Mouse (Mus musculus): ENCODE measurements around the gene Pcsk6. TPM values are rescaled to one million over a fixed set of nuclear protein-coding genes. Genes with fewer than 3 reads are reported as not detected.
"Not testable (repeated sequence)": the region's sequence is repeated elsewhere in the genome, so short reads cannot be mapped to it uniquely, and the experiment has no call there.

Gene Pcsk6
- not detected in 2 replicates for polyA plus RNA-seq (2012; ENCODE audit: insufficient read depth, insufficient read length, missing spikeins)

DNA sequence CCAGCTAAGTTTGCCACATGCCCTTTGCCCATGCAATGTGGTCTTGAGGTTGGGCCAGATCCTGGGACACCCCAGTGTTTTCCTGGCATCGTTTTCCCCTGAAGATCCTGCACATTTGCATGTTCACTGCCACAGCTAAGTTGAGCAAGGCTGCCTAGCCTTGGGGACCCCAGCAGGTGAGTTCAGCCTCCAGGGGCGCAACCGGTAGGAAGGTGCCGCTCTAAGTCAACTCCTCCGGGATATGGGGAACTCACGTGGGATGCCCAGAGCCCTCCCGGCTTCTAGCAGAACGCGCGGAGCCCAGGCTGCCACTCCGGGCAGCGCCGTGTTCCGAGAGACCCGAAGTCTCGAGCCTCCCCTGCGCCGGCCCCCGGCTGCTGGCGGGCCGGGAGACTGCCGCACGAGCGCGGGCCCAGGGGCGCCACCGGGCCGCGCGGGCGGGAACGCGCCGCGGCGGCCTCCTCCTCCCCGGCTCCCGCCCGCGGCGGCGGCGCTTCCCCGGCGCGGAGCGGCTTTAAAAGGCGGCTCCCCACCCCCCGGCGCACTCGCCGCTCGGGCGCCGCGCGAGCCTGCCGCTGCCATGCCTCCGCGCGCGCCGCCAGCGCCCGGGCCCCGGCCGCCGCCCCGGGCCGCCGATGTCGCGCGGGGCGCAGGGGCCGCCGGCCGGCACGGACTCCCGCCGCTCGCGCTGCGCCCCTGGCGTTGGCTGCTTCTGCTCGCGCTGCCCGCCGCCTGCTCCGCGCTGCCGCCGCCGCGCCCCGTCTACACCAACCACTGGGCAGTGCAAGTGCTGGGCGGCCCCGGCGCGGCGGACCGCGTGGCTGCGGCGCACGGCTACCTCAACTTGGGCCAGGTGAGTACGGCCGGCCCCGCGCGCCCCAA, at the start of gene Pcsk6:
TSS of gene Pcsk6 (plus strand) at position 144 of the 882 bp plus-strand sequence.
- no peak within 1 kb of the TSS for H3K27ac ChIP-seq (ENCODE audit: insufficient read depth, low read depth, low read length)
- peak within 1 kb of the TSS; percentile 30; the same call in 1 of the 2 replicates for H3K4me3 ChIP-seq (ENCODE audit: insufficient read depth, low read length)

DNA sequence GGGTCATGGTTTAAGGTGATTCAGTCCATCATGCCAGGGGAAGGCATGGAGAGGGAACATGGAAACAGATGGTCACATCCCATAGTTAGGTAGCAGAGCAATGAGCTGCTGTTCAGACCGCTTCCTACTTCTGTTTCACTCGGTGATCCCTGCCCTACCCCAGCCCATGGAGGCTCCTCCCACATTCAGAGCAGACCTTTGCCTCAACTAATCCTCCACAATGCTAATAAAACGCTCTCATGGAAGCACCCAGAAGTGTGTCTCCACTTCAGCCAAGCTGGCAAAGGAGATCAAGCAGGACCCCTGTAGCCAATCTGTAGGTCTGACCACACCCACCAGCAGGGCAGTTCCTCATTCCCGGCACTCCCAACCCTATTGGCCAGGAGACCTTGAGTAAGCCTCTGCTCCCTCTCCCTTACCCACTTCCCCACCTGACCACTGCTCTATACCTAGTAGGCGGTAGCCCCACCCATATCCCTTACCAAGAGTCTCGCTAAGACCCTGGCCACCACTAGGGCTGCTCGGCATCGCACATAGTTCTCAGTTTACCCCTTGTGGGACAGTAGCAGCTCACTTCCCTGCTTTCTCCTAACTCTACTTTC, 47.8 kb upstream of the Pcsk6 start:
- Histone ChIP-seq H3K27ac (ENCODE audit: insufficient read depth, low read depth, low read length) (no peak overlapping the region), H3K4me3 (ENCODE audit: insufficient read depth, low read length) (no peak overlapping the region), H3K4me1 (ENCODE audit: control insufficient read depth, insufficient read depth, low read length) (no peaks in the 10 kb centered on the region)
- no peak for TF ChIP-seq POLR2A (IDR thresholded peaks at IDR 0.05; ENCODE audit: borderline replicate concordance, low read depth, low read length)
- no peak for TF ChIP-seq CTCF (IDR thresholded peaks at IDR 0.05; ENCODE audit: low read depth, low read length)

More for the DNA sequence above, at the start of gene Pcsk6:
- TF ChIP-seq CTCF (IDR thresholded peaks at IDR 0.05; ENCODE audit: low read depth, low read length) (no peak), POLR2A (IDR thresholded peaks at IDR 0.05; ENCODE audit: borderline replicate concordance, low read depth, low read length) (no peak)
- H3K4me1 ChIP-seq (ENCODE audit: control insufficient read depth, insufficient read depth, low read length): no peaks in the 10 kb centered on the region

DNA sequence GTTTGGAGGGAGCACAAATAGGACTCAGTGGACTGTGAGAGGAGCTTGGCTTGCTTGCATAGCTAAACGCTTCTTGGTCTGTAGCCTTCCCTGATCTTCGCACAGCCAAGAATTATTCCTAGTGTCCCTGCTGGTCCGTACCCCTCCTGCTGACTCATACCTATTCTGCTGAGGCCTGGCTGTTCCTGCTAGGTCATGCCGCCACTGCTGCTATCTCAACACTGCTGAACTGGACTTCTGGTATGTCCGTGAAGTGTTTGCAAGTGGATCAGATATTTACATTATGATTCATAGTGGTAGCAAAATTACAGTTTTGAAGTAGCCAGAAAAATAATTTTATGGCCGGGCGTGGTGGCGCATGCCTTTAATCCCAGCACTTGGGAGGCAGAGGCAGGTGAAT, 44.0 kb upstream of the Pcsk6 start:
- Histone ChIP-seq H3K4me3 (ENCODE audit: insufficient read depth, low read length) (no peak overlapping the region), H3K4me1 (ENCODE audit: control insufficient read depth, insufficient read depth, low read length) (no peaks in the 10 kb centered on the region; the same call in 1 of the 2 replicates), H3K27ac (ENCODE audit: insufficient read depth, low read depth, low read length) (no peak overlapping the region)
- TF ChIP-seq POLR2A (IDR thresholded peaks at IDR 0.05; ENCODE audit: borderline replicate concordance, low read depth, low read length) (no peak), CTCF (IDR thresholded peaks at IDR 0.05; ENCODE audit: low read depth, low read length) (no peak)

DNA sequence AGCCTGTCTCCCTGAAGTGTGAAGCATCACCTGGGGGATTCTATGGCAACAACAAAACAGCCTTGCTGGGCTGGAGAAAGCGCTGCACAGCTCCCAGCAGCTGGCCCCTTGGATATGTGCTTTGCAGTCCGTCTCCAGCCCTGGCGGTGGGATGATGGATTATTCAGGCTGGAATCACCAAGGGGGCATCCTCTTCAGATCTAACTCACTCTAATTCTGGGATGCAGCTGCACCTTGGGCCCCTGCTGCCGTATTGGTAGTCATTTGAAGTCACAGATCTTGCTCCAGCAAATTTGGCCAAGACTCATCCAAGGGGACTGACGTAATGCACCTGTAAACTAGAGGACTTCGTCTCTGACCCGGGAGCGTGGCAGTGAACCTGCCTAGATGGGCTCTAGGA, 41.1 kb upstream of the Pcsk6 start:
- TF ChIP-seq POLR2A (IDR thresholded peaks at IDR 0.05; ENCODE audit: borderline replicate concordance, low read depth, low read length): no peak
- TF ChIP-seq CTCF (IDR thresholded peaks at IDR 0.05; ENCODE audit: low read depth, low read length): no peak
- no peak overlapping the region for H3K27ac ChIP-seq (ENCODE audit: insufficient read depth, low read depth, low read length)
- H3K4me3 ChIP-seq (ENCODE audit: insufficient read depth, low read length): no peak overlapping the region
- H3K4me1 ChIP-seq (ENCODE audit: control insufficient read depth, insufficient read depth, low read length): peaks cover 6% of the 10 kb centered on the region; the same call in 1 of the 2 replicates

DNA sequence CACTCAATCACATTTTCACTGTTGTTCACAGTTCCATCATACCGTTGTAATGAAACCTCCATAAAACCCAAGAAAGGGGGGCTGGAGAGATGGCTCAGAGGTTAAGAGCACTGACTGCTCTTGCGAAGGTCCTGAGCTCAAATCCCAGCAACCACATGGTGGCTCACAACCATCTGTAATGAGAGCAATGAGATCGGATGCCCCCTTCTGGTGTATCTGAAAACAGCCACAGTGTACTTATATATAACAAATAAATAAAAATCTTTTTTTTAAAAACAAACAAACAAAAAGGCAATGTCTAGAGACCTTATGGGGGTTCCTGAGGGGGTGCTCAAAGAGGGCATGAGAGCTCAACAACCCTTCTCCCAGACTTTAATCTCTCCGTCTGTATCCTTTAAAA, 39.6 kb upstream of the Pcsk6 start:
- H3K4me1 ChIP-seq (ENCODE audit: control insufficient read depth, insufficient read depth, low read length); H3K27ac ChIP-seq (ENCODE audit: insufficient read depth, low read depth, low read length): not testable (repeated sequence)

DNA sequence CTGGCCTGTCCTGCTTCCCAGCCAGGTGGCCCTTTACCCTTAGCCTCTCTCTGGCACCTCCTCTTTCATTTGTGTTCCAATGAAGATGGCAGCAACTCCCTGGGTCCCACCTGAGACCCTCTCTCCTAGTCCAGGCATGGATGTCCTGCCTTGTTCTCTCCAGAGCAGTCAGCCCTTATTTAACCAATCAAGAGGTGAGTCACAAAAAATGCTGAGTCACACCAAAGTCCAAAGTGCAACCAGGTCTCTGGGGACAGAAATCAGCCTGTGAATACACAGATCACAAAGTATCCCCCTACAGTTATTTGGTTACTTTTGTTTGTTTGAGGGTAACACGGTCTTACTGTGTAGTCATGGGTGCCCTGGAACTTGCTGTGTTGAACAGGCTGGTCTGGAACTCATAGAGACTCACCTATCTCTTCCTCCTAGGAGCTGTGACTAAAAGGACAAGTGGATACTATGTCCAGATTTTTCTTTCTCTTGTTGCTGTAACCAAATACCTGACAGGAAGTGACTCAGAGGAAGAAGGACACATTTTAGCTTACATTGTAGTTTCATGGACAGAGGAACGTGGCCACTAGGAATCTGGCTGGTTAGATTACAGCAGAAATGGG, 38.9 kb upstream of the Pcsk6 start:
- Histone ChIP-seq H3K4me3 (ENCODE audit: insufficient read depth, low read length) (no peak overlapping the region), H3K27ac (ENCODE audit: insufficient read depth, low read depth, low read length) (no peak overlapping the region), H3K4me1 (ENCODE audit: control insufficient read depth, insufficient read depth, low read length) (peaks cover 6% of the 10 kb centered on the region; the same call in 1 of the 2 replicates)
- TF ChIP-seq CTCF (IDR thresholded peaks at IDR 0.05; ENCODE audit: low read depth, low read length) (no peak), POLR2A (IDR thresholded peaks at IDR 0.05; ENCODE audit: borderline replicate concordance, low read depth, low read length) (no peak)

More for the DNA sequence above, 39.6 kb upstream of the Pcsk6 start:
- not testable (repeated sequence) for H3K4me3 ChIP-seq (ENCODE audit: insufficient read depth, low read length)

DNA sequence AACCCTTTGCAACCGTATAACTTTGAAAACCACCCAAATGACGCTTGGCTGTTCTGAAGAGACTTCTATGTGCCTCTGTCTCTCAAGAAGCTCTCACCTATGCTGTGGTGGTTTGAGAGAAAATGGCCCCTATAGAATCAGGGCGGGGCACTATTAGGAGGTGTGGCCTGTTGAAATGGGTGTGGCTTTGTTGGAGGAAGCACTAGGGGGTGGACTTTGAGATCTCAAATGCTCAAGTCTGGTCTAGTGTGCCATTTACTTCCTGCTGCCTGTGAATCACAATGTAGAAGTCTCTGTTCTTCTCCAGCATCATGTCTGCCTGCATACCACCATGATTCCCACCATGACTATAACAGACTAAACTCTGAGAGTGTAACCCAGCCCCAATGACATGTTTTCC, 21.8 kb upstream of the Pcsk6 start:
- Histone ChIP-seq H3K27ac (ENCODE audit: insufficient read depth, low read depth, low read length) (no peak overlapping the region), H3K4me3 (ENCODE audit: insufficient read depth, low read length) (no peak overlapping the region), H3K4me1 (ENCODE audit: control insufficient read depth, insufficient read depth, low read length) (no peaks in the 10 kb centered on the region)
- no peak for TF ChIP-seq CTCF (IDR thresholded peaks at IDR 0.05; ENCODE audit: low read depth, low read length)
- TF ChIP-seq POLR2A (IDR thresholded peaks at IDR 0.05; ENCODE audit: borderline replicate concordance, low read depth, low read length): no peak

DNA sequence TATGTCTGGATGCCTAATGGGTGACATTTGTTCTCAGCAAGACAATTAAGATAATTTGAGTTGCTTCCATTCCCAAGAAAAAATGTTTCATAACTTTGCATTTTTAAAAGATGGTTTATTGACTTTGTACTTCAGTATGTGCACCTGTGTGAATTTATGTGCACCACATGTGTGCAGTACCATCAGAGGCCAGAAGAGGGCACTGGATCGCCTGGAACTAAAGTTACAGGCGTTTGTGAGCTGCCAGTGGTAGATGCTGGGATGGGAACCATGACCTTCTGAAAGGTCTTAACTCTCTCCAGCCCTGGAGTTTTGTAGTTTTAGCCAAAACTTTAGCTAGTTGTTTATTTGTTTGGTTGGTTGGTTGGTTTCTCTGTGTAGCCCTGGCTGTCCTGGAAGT, 18.3 kb upstream of the Pcsk6 start:
- no peak for TF ChIP-seq POLR2A (IDR thresholded peaks at IDR 0.05; ENCODE audit: borderline replicate concordance, low read depth, low read length)
- TF ChIP-seq CTCF (IDR thresholded peaks at IDR 0.05; ENCODE audit: low read depth, low read length): no peak
- Histone ChIP-seq H3K4me3 (ENCODE audit: insufficient read depth, low read length) (no peak overlapping the region), H3K4me1 (ENCODE audit: control insufficient read depth, insufficient read depth, low read length) (no peaks in the 10 kb centered on the region), H3K27ac (ENCODE audit: insufficient read depth, low read depth, low read length) (no peak overlapping the region)

DNA sequence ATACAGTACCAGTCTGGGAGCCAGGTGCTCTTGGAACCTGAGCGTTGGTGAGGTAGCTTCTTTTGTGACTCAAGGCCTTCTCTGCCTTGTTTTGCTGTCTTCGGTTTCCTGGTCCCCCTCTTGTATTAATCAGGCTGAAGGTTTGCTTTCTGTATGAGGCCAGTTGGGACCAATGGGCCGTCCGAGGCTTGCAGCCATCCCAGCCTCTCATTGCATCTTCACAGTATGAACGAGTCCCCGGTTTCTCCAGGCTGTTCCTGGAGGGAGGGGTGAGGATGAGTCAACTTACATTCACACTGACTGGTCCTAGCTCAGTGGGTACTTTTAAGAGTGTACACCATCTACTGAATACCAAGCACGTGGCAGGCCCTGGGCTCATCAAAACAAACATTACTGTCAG, 553 bp upstream of the Pcsk6 start:
- no peaks in the 10 kb centered on the region for H3K4me1 ChIP-seq (ENCODE audit: control insufficient read depth, insufficient read depth, low read length)
- TF ChIP-seq POLR2A (IDR thresholded peaks at IDR 0.05; ENCODE audit: borderline replicate concordance, low read depth, low read length) (no peak), CTCF (IDR thresholded peaks at IDR 0.05; ENCODE audit: low read depth, low read length) (no peak)
- no peak overlapping the region for H3K4me3 ChIP-seq (ENCODE audit: insufficient read depth, low read length)
- no peak overlapping the region for H3K27ac ChIP-seq (ENCODE audit: insufficient read depth, low read depth, low read length)

All from bone marrow macrophage, adult 2 months (primary cell).